Mouse (Mus musculus) neural tube, embryonic 13.5 days (tissue): ENCODE results near the gene Klk1b8. TPM values are rescaled to one million over a fixed set of nuclear protein-coding genes. Genes with fewer than 3 reads are reported as not detected.

Source experiments
- polyA plus RNA-seq: library from polyadenylated mRNA; unstranded; fragments of >200 nt; fragmentation: Nextera tagmentation; extraction: Ambion mirVana; gene quantifications from 2 replicates; pipeline ENCODE4 v1.2.1, GENCODE M21; 2015

Gene Klk1b8
- polyA plus RNA-seq, 1 experiment from 2014 or later: not detected

Other genes starting within 250 kb of the Klk1b8 start
- gene Klk13, start 238.1 kb upstream of the Klk1b8 start, polyA plus RNA-seq: not detected in 2 replicates
- not detected in 2 replicates for gene Klk12, start 181.8 kb upstream of the Klk1b8 start, polyA plus RNA-seq
- not detected in 2 replicates for gene Klk11, start 176.1 kb upstream of the Klk1b8 start, polyA plus RNA-seq
- not detected in 2 replicates for gene Klk10, start 169.6 kb upstream of the Klk1b8 start, polyA plus RNA-seq
- not detected in 2 replicates for gene Klk9, start 158.8 kb upstream of the Klk1b8 start, polyA plus RNA-seq
- gene Klk8, start 153.1 kb upstream of the Klk1b8 start, polyA plus RNA-seq: 8.0 and 8.3 TPM in 2 replicates
- not detected in 2 replicates for gene Klk7, start 139.4 kb upstream of the Klk1b8 start, polyA plus RNA-seq
- not detected in 2 replicates for gene Klk6, start 126.2 kb upstream of the Klk1b8 start, polyA plus RNA-seq
- gene Klk5, start 108.7 kb upstream of the Klk1b8 start, polyA plus RNA-seq: not detected in 2 replicates
- gene Klk4, start 69.5 kb upstream of the Klk1b8 start, polyA plus RNA-seq: 0.31 TPM in 1 of 2 replicates, not detected in the other
- not detected in 2 replicates for gene Klk15, start 16.9 kb upstream of the Klk1b8 start, polyA plus RNA-seq
- not detected in 2 replicates for gene Klk1b1, start 16.1 kb downstream of the Klk1b8 start, polyA plus RNA-seq
- gene Klk1b9, start 25.4 kb downstream of the Klk1b8 start, polyA plus RNA-seq: not detected in 2 replicates
- gene Klk1b11, start 45.2 kb downstream of the Klk1b8 start, polyA plus RNA-seq: not detected in 2 replicates
- not detected in 2 replicates for gene Klk1b26, start 61.5 kb downstream of the Klk1b8 start, polyA plus RNA-seq
- gene Klk1b27, start 101.6 kb downstream of the Klk1b8 start, polyA plus RNA-seq: not detected in 2 replicates
- gene Klk1b21, start 151.7 kb downstream of the Klk1b8 start, polyA plus RNA-seq: not detected in 2 replicates
- gene Klk1b22, start 162.0 kb downstream of the Klk1b8 start, polyA plus RNA-seq: not detected in 2 replicates
- not detected in 2 replicates for gene Klk1b16, start 186.1 kb downstream of the Klk1b8 start, polyA plus RNA-seq
- not detected in 2 replicates for gene Klk1b24, start 237.6 kb downstream of the Klk1b8 start, polyA plus RNA-seq
- not detected in 2 replicates for gene Klk1b3, start 247.5 kb downstream of the Klk1b8 start, polyA plus RNA-seq